Mouse (Mus musculus): ENCODE results near the gene Gpx6. TPM values are rescaled to one million over a fixed set of nuclear protein-coding genes. Genes with fewer than 3 reads are reported as not detected.

The Gpx6 gene
- polyA plus RNA-seq, 2 experiments = 0.02 TPM; not detected in 1

DNA sequence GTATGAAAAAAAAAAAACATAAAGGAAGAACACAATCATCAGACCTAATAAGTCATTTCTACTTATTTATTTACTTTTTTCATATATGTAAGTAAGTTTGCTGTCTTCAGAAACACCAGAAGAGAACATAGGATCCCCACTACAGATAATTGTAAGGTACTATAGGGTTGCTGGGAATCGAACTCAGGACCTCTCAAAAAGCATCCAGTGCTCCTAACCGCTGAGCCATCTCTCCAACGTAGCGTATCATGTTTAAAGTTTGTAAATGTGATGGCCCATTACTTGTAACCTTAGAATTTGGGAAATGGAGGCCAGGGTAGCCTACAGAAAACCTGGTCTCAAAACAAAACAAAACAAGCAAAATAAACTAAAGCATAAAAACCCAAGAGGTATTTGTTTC is 44.4 kb upstream of the Gpx6 start:
- H3K4me1 ChIP-seq (replicated peaks; ENCODE audit: control insufficient read depth in 2 of 2, insufficient read depth in 2 of 2, low read length in 1 of 2) = peaks cover 0 to 18% of the 10 kb centered on the region in 2 experiments; a peak in 3 of 4 replicates
- H3K36me3 ChIP-seq (replicated peaks; ENCODE audit: control insufficient read depth, insufficient read depth, low read depth) = no peaks in the 10 kb centered on the region
- no peaks in the 10 kb centered on the region for H3K9me3 ChIP-seq (ENCODE audit: control insufficient read depth, low read length)
- H3K4me3 ChIP-seq (ENCODE audit: insufficient read depth in 1 of 2, low read depth in 2 of 2, low read length in 2 of 2) = peak overlapping the region in 1 of 2 experiments; percentile 21; a peak in 2 of 4 replicates
- no peak overlapping the region for H3K9ac ChIP-seq (replicated peaks)
- H3K27ac ChIP-seq = no peak overlapping the region
- WGBS (ENCODE audit: insufficient replicate concordance) = 16% methylated on average over 4 of the region's 4 CpGs
- DNase-seq (ENCODE audit: low read depth in 3 of 3, low spot score in 3 of 3) (no peak), ATAC-seq (ENCODE audit: insufficient read depth) (peak; percentile 66; the same call in 1 of the 2 replicates)
- no peak for TF ChIP-seq EP300 (IDR thresholded peaks at IDR 0.05; ENCODE audit: low read depth)
- TF ChIP-seq CTCF (IDR thresholded peaks at IDR 0.05; ENCODE audit: low read depth) = no peak
- peak overlapping the region; percentile 49 for H3K4me2 ChIP-seq (ENCODE audit: low read depth)
- no peaks in the 10 kb centered on the region for H3K27me3 ChIP-seq (ENCODE audit: control insufficient read depth, insufficient read depth, low read length)

DNA sequence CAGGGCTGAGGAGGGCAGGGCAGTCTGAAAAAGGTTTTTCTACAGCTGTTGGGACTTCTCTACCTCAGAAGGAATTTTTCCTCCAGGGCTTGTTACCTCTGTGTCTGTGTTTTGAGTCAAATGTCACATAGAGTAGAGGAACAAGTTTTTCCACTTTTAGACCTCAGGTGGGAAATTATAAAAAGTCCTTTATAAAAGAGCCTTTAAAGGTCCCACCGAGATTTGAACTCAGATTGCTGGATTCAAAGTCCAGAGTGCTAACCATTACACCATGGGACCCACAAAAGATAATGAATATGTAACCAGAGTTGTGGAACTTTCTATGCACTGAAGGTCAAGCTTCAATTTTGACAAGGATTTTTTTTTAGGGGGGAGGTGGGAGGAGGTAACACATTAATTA is 43.7 kb upstream of the Gpx6 start:
- TF ChIP-seq CTCF (IDR thresholded peaks at IDR 0.05; ENCODE audit: low read depth) (no peak), EP300 (IDR thresholded peaks at IDR 0.05; ENCODE audit: low read depth) (no peak)
- Histone ChIP-seq H3K9me3 (ENCODE audit: control insufficient read depth, low read length) (no peaks in the 10 kb centered on the region), H3K4me3 (ENCODE audit: insufficient read depth in 1 of 2, low read depth in 2 of 2, low read length in 2 of 2) (peak overlapping the region; percentile 21 to 42; a peak in 3 of 4 replicates), H3K27me3 (ENCODE audit: control insufficient read depth, insufficient read depth, low read length) (no peaks in the 10 kb centered on the region; the same call in 1 of the 2 replicates), H3K9ac (replicated peaks) (peak overlapping the region; percentile 18; the same call in 1 of the 2 replicates), H3K27ac (no peak overlapping the region), H3K4me1 (replicated peaks; ENCODE audit: control insufficient read depth in 2 of 2, insufficient read depth in 2 of 2, low read length in 1 of 2) (peaks cover 0 to 12% of the 10 kb centered on the region in 2 experiments; a peak in 3 of 4 replicates), H3K4me2 (ENCODE audit: low read depth) (peak overlapping the region; percentile 49), H3K36me3 (replicated peaks; ENCODE audit: control insufficient read depth, insufficient read depth, low read depth) (no peaks in the 10 kb centered on the region)
- DNase-seq (ENCODE audit: low read depth in 3 of 3, low spot score in 3 of 3) = no peak
- 0 out of 2 replicates have a peak, but pooled peaks have one; percentile 38 for ATAC-seq (ENCODE audit: insufficient read depth)
- 2% methylated on average over 1 of the region's 1 CpGs for WGBS (ENCODE audit: insufficient replicate concordance)

DNA sequence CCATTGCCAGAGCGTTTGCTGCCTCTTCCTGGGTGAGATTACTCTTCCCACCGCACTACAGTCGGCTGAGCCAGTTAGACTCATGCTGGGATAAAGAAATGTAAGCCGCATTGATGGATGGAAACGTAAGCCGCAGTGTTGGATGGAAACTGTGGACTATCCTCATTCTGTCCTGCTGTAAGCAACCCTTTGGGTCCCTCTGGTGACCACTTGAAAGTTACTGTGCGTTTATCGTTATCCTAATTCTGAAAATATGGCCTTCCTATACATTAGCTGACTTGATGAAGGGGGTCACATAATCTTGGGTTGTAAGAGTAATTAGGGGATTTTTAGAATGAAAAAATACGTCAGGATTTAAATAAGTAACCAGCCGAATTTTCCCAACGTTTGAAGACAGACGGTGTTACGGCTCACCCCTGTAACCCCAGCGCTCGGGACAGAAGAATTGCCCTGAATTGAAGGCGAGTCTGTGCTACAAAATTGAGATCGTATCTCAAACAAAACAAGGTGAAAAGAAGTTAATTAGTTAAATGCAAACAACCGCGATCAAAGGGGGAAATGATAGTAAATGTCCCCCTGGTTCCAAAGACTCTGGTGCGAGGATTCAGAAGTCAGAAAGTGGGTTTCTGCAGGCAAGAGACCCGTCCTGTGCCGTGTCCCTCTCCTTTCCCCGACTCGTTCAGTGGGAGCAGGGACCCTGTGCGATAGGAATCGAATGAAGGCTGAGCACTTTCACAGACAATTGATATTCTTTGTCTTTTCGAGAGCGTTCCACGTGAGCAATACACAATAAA is 36.7 kb upstream of the Gpx6 start:
- peak overlapping the region; percentile 62 for H3K9ac ChIP-seq (replicated peaks)
- no peaks in the 10 kb centered on the region for H3K36me3 ChIP-seq (replicated peaks; ENCODE audit: control insufficient read depth, insufficient read depth, low read depth)
- no peaks in the 10 kb centered on the region for H3K9me3 ChIP-seq (ENCODE audit: control insufficient read depth, low read length)
- no peak overlapping the region for H3K27ac ChIP-seq
- DNase-seq (ENCODE audit: low read depth in 3 of 3, low spot score in 3 of 3) = no peak
- peak overlapping the region; percentile 88 for H3K4me2 ChIP-seq (ENCODE audit: low read depth)
- peak overlapping the region; percentile 56 to 97 for H3K4me3 ChIP-seq (ENCODE audit: insufficient read depth in 1 of 2, low read depth in 2 of 2, low read length in 2 of 2)
- H3K27me3 ChIP-seq (ENCODE audit: control insufficient read depth, insufficient read depth, low read length) = no peaks in the 10 kb centered on the region; the same call in none of the 2 replicates
- H3K4me1 ChIP-seq (replicated peaks; ENCODE audit: control insufficient read depth in 2 of 2, insufficient read depth in 2 of 2, low read length in 1 of 2) = peaks cover 6 to 17% of the 10 kb centered on the region in 2 experiments; a peak in 3 of 4 replicates
- TF ChIP-seq CTCF (IDR thresholded peaks at IDR 0.05; ENCODE audit: low read depth) = peak; percentile 58
- no peak for TF ChIP-seq EP300 (IDR thresholded peaks at IDR 0.05; ENCODE audit: low read depth)
- ATAC-seq (ENCODE audit: insufficient read depth) = peak; percentile 53; the same call in 1 of the 2 replicates
- WGBS (ENCODE audit: insufficient replicate concordance) = 0% methylated on average over 29 of the region's 29 CpGs

DNA sequence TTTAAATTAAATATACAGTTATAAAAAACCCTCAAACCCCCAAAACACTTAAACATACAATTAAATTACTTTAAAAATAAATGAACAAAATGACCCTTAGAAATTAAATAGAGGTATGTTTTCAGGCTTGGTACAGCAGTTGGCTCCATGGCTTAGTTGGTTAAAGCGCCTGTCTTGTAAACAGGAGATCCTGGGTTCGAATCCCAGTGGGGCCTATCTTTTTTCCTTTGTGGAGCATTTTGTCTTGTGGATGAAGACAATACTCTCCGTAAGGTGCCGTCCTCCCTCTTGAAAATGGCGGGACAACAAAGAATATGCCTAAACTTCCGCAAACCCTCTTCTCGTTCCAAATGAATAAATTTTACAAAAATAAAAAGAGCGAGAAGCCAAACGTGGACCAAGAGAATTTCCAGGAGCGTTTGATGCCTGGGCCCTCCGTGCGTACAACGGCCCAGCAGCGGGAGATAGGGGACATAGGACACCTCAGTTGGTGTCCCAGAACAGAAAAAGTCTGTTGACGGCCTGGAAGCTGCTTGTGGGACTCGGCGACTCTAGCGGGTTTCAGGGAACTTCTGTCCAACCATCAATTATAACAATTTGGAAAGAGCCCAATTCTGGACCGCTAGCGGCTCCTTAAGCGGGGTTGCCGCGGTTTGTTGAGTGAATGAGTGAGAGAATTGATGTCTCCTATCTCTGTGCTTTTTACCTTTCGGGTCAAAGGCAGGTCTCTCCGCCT is 35.9 kb upstream of the Gpx6 start:
- peaks cover 6 to 17% of the 10 kb centered on the region in 2 experiments; a peak in 3 of 4 replicates for H3K4me1 ChIP-seq (replicated peaks; ENCODE audit: control insufficient read depth in 2 of 2, insufficient read depth in 2 of 2, low read length in 1 of 2)
- TF ChIP-seq EP300 (IDR thresholded peaks at IDR 0.05; ENCODE audit: low read depth) = no peak
- no peak for TF ChIP-seq CTCF (IDR thresholded peaks at IDR 0.05; ENCODE audit: low read depth)
- under 1% methylated on average over 25 of the region's 25 CpGs for WGBS (ENCODE audit: insufficient replicate concordance)
- H3K27ac ChIP-seq = no peak overlapping the region
- ATAC-seq (ENCODE audit: insufficient read depth) = peak; percentile 75
- no peaks in the 10 kb centered on the region; the same call in none of the 2 replicates for H3K27me3 ChIP-seq (ENCODE audit: control insufficient read depth, insufficient read depth, low read length)
- H3K36me3 ChIP-seq (replicated peaks; ENCODE audit: control insufficient read depth, insufficient read depth, low read depth) = no peaks in the 10 kb centered on the region
- no peaks in the 10 kb centered on the region for H3K9me3 ChIP-seq (ENCODE audit: control insufficient read depth, low read length)
- peak overlapping the region; percentile 3 for H3K9ac ChIP-seq (replicated peaks)
- peak overlapping the region; percentile 56 to 97 for H3K4me3 ChIP-seq (ENCODE audit: insufficient read depth in 1 of 2, low read depth in 2 of 2, low read length in 2 of 2)
- peak overlapping the region; percentile 88 for H3K4me2 ChIP-seq (ENCODE audit: low read depth)
- DNase-seq (ENCODE audit: low read depth in 3 of 3, low spot score in 3 of 3) = peak; percentile 73 to 75 (median 74)
